Mouse (Mus musculus) ovary, postnatal 14 days (tissue): ENCODE data around the gene 1700016D06Rik.
"Not testable (repeated sequence)": the region's sequence is repeated elsewhere in the genome, so short reads cannot be mapped to it uniquely, and the experiment has no call there.

Source experiments
- DNase-seq: peaks from one replicate; pipeline ENCODE4 v3.0.0; 2022; ENCODE audit warnings: low spot score

The 1700016D06Rik gene

DNA sequence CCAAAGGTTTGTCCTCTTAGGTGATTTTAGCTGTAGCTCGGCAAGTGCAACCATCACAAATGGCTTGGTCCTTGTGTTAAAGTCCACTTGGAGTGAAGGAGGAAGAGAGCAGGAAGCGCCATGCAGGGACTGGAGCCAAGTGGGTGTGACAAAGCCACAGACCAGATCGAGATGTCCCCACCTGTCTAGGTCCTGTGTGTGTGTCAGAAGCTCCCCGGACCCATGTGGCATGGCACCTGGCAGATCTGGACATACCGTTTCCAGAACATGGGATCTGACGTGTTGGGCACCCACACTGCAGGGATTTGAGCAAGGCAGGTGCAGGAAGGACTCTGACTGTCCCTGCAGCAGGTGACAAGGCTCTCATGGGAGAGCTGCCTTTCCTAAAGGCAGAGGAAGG, 565 bp upstream of the 1700016D06Rik start:
- DNase-seq: no peak

DNA sequence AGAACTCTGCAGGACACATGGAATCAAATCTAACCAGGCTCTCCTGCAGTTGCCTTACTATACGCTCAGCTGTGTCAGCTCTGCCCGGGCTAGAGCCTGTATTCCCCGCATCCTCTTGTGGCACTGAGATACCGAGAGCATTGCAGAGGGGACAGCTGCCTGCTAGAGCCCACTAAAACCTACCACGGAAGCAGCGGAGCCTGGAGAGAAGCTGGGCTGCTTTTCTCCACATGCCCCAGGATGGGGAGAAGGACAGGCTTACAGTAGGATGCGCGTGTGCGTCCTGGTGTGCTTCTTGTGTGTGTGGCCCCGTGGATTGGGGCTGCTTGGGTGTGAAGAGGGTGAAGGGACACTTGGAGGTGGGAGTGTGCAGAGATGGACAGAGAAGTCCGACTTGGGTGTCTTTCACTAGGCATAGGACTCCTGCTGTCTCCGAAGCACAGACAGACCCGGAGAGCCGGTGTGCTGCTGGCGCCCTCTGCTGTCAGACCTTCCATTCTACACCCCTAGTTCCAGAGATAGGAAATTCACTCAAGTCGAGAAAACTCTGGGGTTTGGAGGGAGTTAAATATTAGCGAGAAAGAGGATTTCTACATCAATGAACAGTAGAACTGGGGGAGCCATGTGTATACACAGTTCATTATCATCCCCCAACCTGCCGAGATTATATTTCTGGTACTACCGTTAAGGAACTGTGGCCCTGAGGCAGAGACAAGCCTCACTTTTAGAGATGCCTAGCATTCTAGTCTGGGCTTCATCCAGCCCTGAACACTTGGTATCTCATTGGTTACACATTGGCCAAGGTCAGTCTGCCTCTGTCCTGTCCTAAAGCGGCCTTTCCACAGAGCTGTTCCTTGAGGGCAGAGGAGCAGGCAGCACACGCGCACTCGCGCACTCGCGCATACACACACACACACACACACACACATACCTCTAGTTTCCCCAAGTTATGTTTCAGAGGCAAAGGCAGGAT, 517 bp downstream of the 1700016D06Rik start:
- DNase-seq: peak; percentile 78

DNA sequence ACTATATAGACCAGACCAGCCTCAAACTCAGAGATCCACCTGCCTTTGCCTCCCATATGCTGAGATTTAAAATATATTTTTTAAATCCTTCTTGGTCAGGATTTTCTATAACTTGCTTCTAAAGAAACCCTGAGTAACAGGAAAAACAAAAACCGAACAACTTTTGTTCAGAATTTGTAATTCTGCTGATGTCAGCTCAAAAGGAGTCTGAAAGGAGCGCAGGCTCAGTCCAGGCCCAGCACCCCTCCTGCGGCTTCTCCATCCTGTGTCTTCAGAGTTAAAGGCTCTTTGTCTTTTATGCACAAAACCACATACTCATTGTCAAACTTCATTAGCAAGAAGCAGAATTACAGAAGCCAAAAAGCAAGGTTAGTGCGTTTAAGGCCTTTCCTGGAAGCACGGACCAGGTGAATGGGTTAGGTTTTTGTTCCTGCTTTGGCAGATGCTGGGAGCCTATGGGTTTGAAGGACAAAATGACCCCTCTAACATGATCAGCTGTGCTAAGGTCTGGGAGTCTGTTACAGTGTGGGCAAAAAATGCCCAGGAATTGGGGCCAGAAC, 1.3 kb downstream of the 1700016D06Rik start:
- no peak for DNase-seq

DNA sequence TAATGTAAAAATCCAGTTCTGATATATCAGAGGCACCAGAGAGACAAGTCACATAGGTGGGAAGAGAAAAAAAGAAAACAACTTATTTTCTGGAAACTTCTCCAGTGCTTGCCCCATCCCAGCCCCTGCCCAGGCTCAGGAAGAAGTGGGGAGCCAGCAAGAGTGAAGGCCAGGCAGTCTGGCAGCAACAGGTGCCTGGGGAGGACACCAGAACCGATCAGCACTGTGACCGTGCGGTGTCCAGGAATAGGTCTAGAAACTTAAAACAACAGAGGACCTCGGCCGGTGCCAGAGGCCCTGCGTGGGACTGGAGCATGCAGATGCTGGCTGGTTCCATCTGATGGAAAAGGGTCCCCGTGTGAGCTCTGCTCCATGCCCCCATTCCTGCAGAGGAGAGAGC, 3.4 kb downstream of the 1700016D06Rik start:
- DNase-seq: no peak

DNA sequence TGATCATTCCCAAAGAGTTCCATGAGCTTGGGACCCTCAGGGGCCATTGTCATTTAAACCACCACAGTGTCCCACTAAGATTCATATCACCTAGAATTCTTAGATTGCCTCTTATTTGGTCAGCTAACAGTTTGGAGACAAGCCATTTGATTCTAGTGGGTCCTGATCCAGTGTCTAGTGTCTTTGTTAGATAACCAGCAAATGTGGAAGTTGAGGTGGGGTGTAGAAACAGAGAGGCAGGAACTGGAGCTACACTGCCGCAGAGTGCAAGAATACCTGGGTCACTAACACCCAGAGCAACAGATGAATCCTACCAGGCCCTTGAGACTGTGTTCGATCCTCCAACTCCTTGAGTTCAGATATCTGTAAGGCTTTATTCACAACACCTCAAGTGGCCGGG, 4.7 kb downstream of the 1700016D06Rik start:
- DNase-seq: no peak

DNA sequence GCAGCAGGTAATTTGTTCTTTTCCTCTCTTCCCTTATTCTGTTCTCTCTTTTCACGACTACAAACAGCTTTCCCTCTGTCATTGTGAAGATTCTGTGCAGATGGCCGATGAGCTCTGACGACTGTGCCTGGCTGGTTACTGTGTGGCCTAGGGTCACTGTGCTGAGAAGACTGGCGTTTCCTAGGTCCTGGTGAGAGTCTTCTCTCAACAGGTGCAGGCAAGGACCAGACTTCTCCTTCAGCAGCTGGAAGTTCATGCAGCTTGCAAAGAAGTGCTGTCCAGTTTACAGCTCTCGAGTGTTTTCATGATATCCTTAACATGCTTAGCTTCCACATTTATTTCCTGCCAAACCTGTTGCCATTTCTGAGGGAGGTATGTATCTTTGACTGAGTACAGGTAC, 6.9 kb downstream of the 1700016D06Rik start:
- no peak for DNase-seq

DNA sequence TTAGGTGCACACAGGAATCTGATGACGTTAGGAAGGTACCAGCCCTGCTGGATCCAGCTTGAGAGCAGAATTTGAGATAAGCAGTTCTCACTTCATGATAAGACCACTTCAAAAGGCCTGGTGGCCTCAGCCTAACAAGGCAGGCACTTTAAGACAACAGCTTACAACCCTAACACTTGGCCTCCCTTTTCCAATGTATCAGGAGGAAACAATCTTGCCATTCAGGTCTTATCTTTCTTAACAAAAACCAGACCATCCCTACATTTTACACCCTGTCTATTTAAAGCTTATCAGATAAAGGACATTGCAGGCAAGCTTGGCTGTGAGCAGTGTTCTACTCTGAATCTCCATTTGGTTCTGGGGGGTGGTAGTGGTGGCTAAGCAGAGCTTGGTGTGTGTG, 8.4 kb downstream of the 1700016D06Rik start:
- no peak for DNase-seq

DNA sequence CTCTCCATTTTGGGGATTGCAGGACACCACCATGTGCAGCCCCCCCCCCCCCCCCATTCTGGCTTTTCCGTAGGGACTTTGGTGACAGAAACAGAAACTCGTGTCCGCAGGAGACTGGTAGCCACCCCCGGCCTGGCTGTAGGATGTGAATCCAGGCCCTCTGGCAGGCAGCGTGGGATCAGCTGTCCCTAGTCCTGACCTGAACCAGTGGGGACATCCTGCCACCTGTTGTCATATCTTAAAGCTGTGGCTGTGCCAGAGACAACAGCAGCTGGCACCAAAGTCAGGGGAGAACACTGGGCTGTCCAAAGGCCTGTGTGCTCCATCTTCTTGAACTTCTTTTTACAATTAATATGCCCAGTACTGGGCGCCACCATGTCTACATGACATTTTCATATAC, 9.1 kb downstream of the 1700016D06Rik start:
- DNase-seq: no peak

DNA sequence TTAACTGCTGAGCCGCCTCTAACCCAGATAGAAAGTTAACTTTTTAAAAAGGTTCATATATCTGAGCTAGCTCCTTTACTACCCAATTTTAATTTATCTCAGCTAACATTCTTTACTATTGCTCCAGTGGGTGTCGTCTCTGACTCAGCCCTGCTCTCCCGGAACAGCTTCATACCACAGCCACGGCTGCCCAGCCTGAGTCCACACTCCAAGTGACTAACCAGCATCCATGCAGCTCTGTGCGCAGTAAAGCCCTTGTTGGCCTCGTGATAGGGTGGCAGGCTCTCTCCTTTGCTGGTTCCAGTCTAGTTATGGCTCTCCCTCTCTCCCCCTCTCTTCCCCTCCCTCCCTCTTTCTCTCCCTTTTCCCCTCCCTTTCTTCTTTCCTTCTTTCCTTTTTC, 9.6 kb downstream of the 1700016D06Rik start:
- DNase-seq: no peak

DNA sequence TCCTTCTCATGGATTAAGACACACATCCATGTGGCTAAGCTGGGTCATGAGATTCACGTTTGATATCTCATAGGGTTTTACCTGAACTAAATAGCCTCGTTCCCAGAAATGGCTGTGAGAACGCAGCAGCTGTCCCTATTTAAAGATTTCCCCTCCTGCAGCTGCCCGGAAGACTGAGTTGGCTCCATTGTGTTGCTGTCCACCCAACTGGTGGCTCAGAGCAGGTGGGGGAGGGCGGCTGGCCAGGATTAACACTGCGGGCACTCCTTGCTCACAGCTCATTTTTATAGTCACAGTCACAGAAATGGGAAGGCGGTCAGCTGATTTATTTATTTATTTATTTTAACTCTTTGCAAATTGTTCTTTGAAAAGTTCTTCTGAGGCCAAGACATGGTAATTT, 10.9 kb downstream of the 1700016D06Rik start:
- no peak for DNase-seq

DNA sequence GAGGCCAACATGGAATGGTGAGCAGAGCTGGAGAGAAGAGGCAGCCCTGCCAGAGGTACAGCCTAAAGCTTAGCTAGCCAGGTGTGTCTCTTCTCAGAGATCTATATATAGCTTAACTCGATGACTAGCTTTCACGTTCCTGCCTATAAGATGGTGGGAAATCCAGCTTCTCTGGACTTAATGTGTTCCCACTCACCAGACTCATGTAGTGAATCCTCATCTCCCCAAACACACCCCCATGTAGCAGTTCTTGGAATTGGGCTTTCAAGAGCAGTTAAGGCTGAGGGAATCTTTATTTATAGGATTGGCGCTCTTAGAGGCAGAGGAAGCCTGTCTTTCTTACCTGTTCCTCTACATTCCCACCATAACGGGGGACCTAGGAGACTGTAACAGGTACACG, 13.6 kb downstream of the 1700016D06Rik start:
- no peak for DNase-seq

DNA sequence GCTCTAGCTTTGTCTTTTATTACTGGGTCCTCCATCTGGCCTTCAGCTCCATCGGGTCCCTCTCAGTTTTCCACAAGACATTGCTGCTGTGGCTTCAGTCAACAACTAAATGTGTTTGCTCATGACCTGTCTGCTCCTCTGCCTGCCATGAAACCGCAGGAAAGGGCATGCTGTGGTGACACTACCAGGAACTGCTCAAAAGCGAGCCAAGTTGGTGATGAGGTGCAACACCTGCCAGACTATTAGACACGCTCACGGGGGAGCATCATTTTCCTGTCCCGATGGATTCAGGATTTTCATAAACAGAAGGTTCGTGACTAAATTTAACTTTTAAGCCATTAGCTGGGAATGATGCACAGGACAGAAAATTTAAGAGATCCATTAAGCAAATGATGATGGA, 16.3 kb downstream of the 1700016D06Rik start:
- DNase-seq: no peak

DNA sequence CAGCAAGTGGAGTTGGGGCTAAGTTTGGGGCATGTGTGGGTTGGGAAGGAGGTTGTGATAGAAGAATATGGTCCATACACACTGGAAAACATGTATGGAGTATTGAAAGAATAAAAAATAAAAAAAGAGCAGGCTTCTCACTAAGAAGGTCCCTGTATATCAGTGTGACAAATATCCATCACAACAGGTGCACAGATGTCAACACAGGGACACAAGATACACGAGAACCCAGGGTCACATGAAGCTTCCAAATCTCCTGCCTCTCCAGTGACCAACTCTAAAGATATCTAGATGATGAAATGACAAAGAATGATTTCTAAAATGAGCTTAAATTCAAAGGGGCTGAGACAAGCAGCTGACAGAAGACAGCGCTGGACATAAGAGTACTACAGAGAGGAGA, 32.6 kb downstream of the 1700016D06Rik start:
- no peak for DNase-seq

DNA sequence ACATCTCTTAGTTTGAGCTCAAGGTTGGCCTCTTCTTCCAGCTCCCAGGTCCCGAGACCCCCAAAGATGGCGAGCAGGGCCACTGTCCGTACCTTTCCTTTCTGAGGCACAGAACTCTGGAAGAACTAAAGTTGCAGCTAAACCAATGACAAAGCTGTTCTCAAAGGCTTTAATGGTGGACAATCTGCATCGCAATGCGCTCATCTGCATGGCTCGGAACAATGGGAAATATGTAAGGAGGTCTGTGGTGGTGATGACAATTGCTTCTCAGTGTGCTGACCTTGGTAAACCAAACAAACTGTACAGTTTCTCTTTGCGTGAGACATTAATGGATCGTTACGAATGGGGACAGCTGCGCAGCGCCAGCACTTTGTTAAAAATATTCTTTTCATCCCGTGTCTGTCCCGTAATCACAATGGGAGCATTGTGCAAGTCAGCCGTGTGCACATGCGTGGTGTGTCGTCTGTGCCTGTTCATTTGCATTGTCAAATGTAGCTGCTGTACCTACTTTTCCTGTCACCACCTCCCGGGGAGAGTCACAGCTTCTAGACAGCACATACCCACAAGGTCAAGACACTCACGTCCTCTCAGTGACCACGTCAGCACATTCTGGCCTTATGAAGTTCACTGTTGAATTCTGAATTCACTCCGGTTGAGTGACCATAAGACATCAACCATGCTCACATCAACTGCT, 34.7 kb downstream of the 1700016D06Rik start:
- not testable (repeated sequence) for DNase-seq

DNA sequence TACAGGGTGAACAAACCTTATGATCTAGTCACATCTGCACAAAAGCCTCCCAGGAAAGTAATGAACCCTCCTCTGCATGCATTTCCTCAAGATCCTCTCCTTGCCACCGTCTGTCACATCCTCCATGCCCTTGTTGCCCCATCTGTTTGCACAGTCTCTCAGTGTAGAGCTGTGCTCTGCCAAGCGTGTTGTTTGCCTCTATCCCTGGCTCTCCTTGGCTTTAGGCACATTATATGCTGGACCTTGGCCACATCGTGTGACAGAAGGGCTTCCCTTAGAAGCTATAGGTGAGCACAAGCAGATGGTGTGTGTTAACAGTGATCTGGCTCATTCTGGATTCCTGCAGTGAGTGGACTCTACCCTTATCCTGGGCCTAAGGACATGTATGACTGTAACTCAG, 38.9 kb downstream of the 1700016D06Rik start:
- no peak for DNase-seq

DNA sequence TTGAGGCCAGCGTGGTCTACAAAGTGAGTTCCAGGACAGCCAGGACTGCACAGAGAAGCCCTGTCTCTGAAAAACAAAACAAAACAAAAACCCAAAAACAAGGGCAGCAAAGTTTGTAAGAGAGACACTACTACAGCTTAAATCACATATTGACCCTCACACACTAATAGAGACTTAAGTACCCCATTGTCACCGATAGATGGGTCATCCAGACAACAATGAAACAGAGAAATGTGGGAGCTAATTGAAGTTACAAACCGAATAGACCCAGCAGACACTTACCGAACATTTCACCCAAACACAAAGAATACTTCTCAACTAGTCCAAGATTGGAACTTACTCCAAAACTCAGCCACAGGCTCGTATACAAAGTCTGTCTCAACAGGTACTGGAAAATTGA, 50.8 kb downstream of the 1700016D06Rik start:
- DNase-seq: no peak

DNA sequence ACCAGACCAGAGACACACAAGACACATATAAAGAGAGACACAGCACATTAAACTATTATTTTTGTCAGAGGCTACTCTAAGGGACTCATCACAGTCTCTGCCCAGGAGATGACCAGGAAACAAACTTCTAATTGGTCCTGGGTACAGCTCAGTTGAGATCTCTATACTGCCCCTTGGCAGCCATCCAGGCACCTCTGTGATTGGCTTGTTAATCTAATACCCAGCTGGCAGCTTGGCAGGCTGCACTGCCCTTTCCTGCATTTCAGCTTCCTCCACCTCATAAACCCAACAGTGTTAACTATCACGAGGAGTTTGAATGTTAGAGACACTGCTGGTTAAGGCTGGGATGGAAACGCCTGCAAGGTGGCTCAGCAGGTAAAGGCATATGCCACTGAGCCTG, 57.7 kb downstream of the 1700016D06Rik start:
- no peak for DNase-seq

DNA sequence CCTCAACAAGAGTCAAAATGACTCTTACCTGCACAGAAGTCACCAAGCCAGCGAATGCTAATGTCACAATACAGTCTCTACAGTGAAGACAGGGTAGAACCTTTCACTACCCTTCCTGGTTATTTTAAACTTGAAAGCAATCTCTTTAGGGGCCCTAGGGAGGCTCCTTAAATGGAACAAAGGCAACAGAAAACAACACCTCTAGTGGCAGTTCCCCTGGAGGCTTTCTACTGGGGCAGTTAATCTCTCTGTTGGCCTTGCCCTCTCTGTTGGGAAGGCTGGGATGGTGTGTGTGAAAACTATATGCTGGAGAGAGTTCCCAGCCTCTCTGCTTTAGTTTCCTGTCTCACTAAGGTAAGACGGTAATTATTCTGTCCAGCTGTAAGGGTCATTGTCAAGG, 60.3 kb downstream of the 1700016D06Rik start:
- DNase-seq: no peak

DNA sequence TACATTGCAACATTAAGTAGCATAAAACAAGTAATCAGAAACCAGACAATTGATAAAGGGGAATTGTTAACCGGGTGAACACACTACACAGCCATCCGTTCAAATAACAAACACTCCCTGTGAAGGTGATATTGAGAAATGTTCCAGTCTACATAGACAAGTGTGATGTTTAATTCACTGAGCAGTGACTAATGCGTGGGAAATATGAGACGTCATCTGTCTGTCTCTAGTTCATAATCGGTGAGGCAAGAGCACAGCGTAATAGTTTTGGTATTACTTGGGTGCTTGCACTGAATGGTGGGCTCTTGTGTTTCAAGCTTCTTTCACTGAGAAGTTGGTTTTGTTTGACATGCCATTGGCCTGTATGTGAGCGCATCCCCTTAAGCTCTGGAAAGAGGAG, 63.3 kb downstream of the 1700016D06Rik start:
- DNase-seq: no peak

DNA sequence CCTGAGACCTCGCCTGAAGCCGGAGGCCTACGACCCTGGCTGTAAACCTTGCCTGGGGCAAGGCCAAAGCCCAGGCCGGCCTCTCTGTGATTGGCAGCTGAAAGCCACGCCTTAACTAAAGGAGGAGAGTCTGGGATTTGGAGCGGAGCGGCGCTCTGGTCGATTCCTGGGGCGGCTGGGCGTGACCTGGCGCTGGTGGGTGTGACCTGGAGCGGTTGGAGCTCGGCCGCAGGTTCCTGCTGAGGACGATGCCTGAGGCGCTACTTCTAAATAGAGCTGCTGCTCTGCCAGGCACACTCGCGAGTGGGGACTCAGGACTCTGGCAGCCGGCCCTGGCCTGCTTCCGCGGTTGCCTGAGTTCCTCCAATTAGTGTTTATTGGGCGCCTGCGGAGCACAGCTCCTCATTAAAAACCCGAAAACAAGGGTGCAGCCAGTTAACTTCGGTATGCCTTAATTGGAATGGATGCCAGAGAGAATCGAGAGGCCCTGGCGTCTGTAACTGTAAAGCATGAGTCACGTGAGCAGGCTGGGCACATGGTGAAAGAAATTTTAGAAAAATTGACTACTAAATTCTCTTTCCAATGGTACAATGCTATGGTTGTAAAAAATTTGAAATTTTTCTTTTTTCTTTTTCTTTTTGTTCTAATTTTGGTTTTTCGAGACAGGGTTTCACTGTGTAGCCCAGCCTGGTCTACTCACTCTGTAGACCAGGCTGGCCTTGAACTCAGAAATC, 64.4 kb downstream of the 1700016D06Rik start:
- peak; percentile 69 for DNase-seq

DNA sequence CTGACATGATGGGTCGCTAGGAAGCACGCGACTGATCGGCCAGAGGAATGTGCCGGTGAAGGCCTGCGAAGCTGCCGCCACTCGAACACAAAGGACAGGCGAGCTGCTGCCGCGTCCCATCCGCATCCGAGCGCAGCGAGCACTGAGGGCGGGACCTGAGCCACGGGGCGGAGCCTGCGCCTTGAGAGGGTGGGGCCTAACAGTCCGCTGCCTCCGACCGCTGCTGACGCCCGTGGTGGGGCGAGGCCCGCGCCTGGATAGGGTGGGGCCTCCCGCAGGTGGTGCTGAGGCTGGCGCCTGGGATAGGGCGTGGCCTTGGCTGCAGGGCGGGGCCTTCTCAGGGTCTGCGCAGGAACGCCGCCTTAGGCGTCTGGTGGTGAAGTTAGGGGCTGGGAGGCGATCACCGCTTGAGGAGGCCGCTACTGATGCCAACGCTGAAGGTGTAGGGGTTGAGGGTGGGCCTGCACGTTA, 65.2 kb downstream of the 1700016D06Rik start, which contains the start of gene Ankrd10:
TSS of gene Ankrd10 (minus strand) at position 147 of the 471 bp plus-strand sequence.
- DNase-seq: peak; percentile 94

DNA sequence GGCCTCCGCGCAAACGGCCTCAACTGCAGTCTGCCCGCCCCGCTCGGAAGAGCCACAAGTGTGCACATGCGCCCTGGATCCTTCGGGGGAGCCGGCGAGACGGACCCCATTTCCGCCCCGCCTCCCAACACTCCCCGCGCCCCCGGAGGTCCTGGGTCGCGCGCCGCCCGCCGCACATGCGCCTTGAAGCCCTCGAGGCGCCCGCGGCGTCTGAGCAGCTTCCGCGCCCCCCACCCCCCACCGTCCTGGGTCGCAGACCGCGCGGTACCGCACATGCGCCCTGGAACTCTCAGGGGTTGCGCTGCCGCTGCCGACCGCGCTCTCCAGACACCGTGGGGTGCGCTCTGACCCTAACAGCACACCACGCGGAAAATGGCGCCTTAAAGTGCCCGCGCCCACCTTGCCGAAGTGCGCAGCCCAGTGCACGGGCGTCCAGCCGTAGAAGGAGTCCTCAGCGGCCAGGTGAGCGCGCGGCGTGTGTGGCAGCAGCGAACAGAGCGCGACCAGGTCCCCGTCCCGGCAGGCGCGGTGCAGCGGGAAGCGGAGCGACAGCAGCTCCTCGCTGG, 65.8 kb downstream of the 1700016D06Rik start:
- peak; percentile 76 for DNase-seq
